Mouse (Mus musculus) monocyte, adult 5-6 weeks (primary cell): ENCODE data around the gene Prl3d1. TPM values are rescaled to one million over a fixed set of nuclear protein-coding genes. Genes with fewer than 3 reads are reported as not detected.
"Not testable (repeated sequence)": the region's sequence is repeated elsewhere in the genome, so short reads cannot be mapped to it uniquely, and the experiment has no call there.

Experiments used
- ATAC-seq: fragments of 153-309, 156-312 bp; replicated peaks from 2 replicates; pipeline ENCODE4 v1.8.0; 2017; ENCODE audit warnings: mild to moderate bottlenecking; ENCODE audit not compliant: low TSS enrichment, insufficient number of reproducible peaks, severe bottlenecking, poor library complexity, low FRiP score
- total RNA-seq: library from RNA; stranded (forward); fragments of 200-1000, 200-491, 200-594 nt; gene quantifications from 3 replicates; pipeline ENCODE4 v1.2.3, GENCODE M21; 2017

Prl3d1 gene
- total RNA-seq, result not detected in 3 replicates

DNA sequence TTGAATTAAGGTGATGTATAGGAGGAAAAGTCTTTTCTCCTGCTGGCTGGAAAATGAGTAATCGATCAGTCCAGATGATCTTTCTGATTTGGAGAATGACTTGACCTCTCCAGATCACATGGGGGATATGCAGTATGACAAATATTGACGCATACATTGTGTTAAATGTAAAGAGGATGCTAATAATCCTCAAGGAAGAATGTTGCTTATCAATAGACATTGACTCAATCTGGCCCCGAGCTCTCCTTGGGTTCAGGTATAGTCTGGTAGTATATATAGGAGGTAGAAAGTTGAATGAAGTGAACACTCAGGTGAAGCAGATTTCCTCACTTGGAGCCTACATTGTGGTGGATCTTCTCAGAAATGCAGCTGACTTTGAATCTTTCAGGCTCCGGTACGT, at the start of gene Prl3d1:
Prl3d1 (plus strand) TSS at position 301 of the 400 bp plus-strand sequence.
- ATAC-seq, result not testable (repeated sequence)

DNA sequence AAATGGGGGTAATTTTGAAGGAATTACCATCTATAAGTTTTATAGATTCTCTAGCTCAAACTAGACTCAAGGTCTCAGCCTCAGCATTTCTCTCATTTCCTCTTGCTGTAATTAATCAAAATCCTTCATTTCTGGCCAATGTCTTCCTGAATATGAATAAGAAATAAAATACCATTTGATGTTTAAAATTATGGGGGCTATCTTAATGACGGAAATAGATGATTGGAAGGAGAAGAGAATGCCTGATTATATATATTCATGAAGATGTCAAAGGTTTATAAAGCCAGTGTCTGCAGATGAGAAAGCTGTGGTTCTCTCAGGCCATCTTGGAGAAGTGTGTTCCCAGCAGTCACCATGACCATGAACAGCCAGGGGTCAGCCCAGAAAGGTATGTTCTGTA, 36.7 kb upstream of the Prl3d1 start, which contains the start of gene Prl:
Prl (plus strand) TSS at position 301 of the 400 bp plus-strand sequence.
- no peak for ATAC-seq

DNA sequence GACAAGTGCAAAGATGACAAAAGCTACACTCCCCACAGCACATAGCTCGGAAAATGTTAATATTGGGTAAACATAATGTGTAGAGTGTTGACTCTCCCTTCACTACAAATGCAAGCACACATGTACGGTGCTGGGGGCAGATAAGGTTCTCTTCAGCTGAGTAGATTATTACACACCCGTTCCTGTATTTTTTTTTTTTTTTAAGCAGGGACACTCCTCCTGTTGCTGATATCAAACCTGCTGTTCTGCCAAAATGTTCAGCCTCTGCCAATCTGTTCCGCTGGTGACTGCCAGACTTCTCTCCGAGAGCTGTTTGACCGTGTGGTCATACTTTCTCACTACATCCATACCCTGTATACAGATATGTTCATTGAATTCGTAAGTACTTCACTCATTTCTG, 34.8 kb upstream of the Prl3d1 start:
- ATAC-seq, result no peak

DNA sequence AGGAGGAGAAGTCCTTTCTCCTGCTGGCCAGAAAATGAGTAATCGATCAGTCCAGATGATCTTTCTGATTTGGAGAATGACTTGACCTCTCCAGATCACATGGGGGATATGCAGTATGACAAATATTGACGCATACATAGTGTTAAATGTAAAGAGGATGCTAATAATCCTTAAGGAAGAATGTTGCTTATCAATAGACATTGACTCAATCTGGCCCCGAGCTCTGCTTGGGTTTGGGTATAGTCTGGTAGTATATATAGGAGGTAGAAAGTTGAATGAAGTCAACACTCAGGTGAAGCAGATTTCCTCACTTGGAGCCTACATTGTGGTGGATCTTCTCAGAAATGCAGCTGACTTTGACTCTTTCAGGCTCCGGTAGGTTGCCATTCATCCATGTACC, 27.4 kb downstream of the Prl3d1 start, which contains the start of gene Prl3d2:
Prl3d2 (plus strand) TSS at position 301 of the 400 bp plus-strand sequence.
- ATAC-seq, result not testable (repeated sequence)

DNA sequence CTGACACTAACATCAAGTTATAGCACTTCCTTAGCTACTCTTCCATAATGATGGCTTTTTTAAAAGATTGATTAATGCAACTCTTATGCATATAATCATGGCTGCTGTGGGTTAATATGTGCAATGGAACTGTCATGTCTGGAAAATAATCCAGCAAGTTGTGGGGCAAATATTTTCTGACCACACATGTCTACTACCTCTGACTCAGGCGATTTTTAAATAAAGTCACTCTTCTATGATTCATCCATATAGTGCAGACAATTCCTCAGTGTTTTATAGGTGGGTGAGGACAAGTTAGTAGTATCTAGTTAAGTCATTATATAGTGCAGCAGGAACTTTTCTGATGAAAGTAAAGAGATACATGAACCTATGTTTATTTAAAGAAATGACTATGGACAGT, 54.3 kb downstream of the Prl3d1 start:
- no peak for ATAC-seq

Other genes starting within 250 kb of the Prl3d1 start
- not detected in 3 replicates for gene Prl, start 36.6 kb upstream of the Prl3d1 start, total RNA-seq
- not detected in 3 replicates for gene Prl3d2, start 27.5 kb downstream of the Prl3d1 start, total RNA-seq
- gene Prl3d3, start 62.6 kb downstream of the Prl3d1 start, total RNA-seq, result not detected in 3 replicates
- gene Prl3c1, start 102.5 kb downstream of the Prl3d1 start, total RNA-seq, result not detected in 3 replicates
- gene Prl3b1, start 147.7 kb downstream of the Prl3d1 start, total RNA-seq, result not detected in 3 replicates
- gene Prl3a1, start 165.2 kb downstream of the Prl3d1 start, total RNA-seq, result not detected in 3 replicates
- not detected in 3 replicates for gene Prl6a1, start 218.4 kb downstream of the Prl3d1 start, total RNA-seq